Mouse (Mus musculus) CH12.LX (cell line): Measurements from ENCODE around the gene Gm20388. TPM values are rescaled to one million over a fixed set of nuclear protein-coding genes. Genes with fewer than 3 reads are reported as not detected.

ENCODE experiments used
- DNase-seq: peaks from one replicate; pipeline ENCODE4 v3.0.0-alpha.2; 2013; ENCODE audit errors: extremely low read depth
- H3K27ac ChIP-seq: 2 replicates; pipeline ENCODE4 v1.5.1; 2012; ENCODE audit warnings: low read depth, mild to moderate bottlenecking, control low read depth, moderate library complexity; ENCODE audit not compliant: insufficient read depth
- H3K27me3 ChIP-seq: replicated peaks from 2 replicates; pipeline ENCODE3; 2012; ENCODE audit warnings: inconsistent platforms
- H3K36me3 ChIP-seq, 2 experiments: replicated peaks in 1 of 2; 2 replicates each; pipeline versions ENCODE3 to v1.6.1; 2012; ENCODE audit warnings: inconsistent platforms in 1 of 2, low read length in 1 of 2, mild to moderate bottlenecking in 1 of 2, mixed read lengths in 1 of 2, moderate library complexity in 1 of 2; ENCODE audit not compliant: control insufficient read depth in 1 of 2, insufficient read depth in 1 of 2
- H3K4me1 ChIP-seq, 2 experiments: 2 replicates each; pipeline ENCODE4 v1.6.1; 2012; ENCODE audit warnings: inconsistent platforms in 1 of 2, moderate library complexity in 1 of 2; ENCODE audit not compliant: insufficient read depth in 2 of 2, control insufficient read depth in 1 of 2
- H3K4me2 ChIP-seq: 2 replicates; pipeline ENCODE4 v1.6.1; 2012; ENCODE audit warnings: low read depth, mild to moderate bottlenecking, control low read depth; ENCODE audit not compliant: poor library complexity, insufficient read depth, severe bottlenecking
- H3K4me3 ChIP-seq, 3 experiments: fragments of 150-350 bp in 1 of 3; sonication (generic) in 1 of 3; replicated peaks in 1 of 3; 2 replicates each; pipeline versions ENCODE3 to v1.5.1; 2011 to 2012; ENCODE audit warnings: low read depth in 2 of 3, low read length in 2 of 3, mild to moderate bottlenecking in 2 of 3, moderate library complexity in 2 of 3, control low read depth in 1 of 3, improper control_type of control experiment in 1 of 3, inconsistent platforms in 1 of 3, mixed read lengths in 1 of 3; ENCODE audit not compliant: poor library complexity in 1 of 3
- H3K79me2 ChIP-seq: replicated peaks from 2 replicates; pipeline ENCODE4 v1.6.1; 2012; ENCODE audit warnings: mild to moderate bottlenecking, moderate library complexity; ENCODE audit not compliant: control insufficient read depth, poor library complexity, insufficient read depth, severe bottlenecking; ENCODE audit errors: extremely low read depth
- H3K9ac ChIP-seq: 2 replicates; pipeline ENCODE4 v1.6.1; 2012; ENCODE audit warnings: low read depth, mild to moderate bottlenecking, control low read depth, moderate library complexity; ENCODE audit not compliant: insufficient read depth
- H3K9me3 ChIP-seq: replicated peaks from 2 replicates; pipeline ENCODE3; 2012; ENCODE audit warnings: low read length, inconsistent platforms, mixed read lengths
- BHLHE40 ChIP-seq: IDR thresholded peaks from 2 replicates; pipeline ENCODE4 v1.6.1; 2011; ENCODE audit warnings: mild to moderate bottlenecking, low read depth, low read length, improper control_type of control experiment
- CHD1 ChIP-seq: IDR thresholded peaks from 2 replicates; pipeline ENCODE4 v1.6.1; 2012; ENCODE audit warnings: low read depth, low read length, improper control_type of control experiment, inconsistent platforms
- CHD2 ChIP-seq: IDR thresholded peaks from 2 replicates; pipeline ENCODE4 v1.6.1; 2011; ENCODE audit warnings: low read length, improper control_type of control experiment
- CTCF ChIP-seq, 2 experiments: IDR thresholded peaks in 1 of 2; conservative IDR thresholded peaks in 1 of 2; 2 replicates each; pipeline ENCODE4 v1.5.1; 2011 to 2012; ENCODE audit warnings: low read depth in 2 of 2, low read length in 2 of 2, improper control_type of control experiment in 1 of 2, inconsistent platforms in 1 of 2, mild to moderate bottlenecking in 1 of 2, moderate library complexity in 1 of 2
- E2F4 ChIP-seq: IDR thresholded peaks from 2 replicates; pipeline ENCODE4 v1.6.1; 2011; ENCODE audit warnings: low read depth, low read length, improper control_type of control experiment; ENCODE audit not compliant: insufficient replicate concordance
- ELF1 ChIP-seq: IDR thresholded peaks from 2 replicates; pipeline ENCODE4 v1.6.1; 2014; ENCODE audit warnings: low read depth, mild to moderate bottlenecking, inconsistent platforms, low read length, improper control_type of control experiment
- EP300 ChIP-seq: IDR thresholded peaks from 2 replicates; pipeline ENCODE4 v1.6.1; 2011; ENCODE audit warnings: low read length, improper control_type of control experiment
- GABPA ChIP-seq: IDR thresholded peaks from 2 replicates; pipeline ENCODE4 v1.6.1; 2012; ENCODE audit warnings: low read depth, low read length, improper control_type of control experiment, inconsistent platforms; ENCODE audit not compliant: insufficient replicate concordance
- KAT2A ChIP-seq: IDR thresholded peaks from 2 replicates; pipeline ENCODE4 v1.6.1; 2012; ENCODE audit warnings: low read length, improper control_type of control experiment, inconsistent platforms; ENCODE audit not compliant: insufficient replicate concordance
- MAFK ChIP-seq: IDR thresholded peaks from 2 replicates; pipeline ENCODE4 v1.6.1; 2011; ENCODE audit warnings: low read length, improper control_type of control experiment; ENCODE audit not compliant: insufficient replicate concordance
- MAZ ChIP-seq: IDR thresholded peaks from 2 replicates; pipeline ENCODE4 v1.6.1; 2012; ENCODE audit warnings: low read depth, mild to moderate bottlenecking, inconsistent platforms, low read length, improper control_type of control experiment, moderate library complexity
- MYC ChIP-seq: IDR thresholded peaks from 2 replicates; pipeline ENCODE4 v1.6.1; 2011; ENCODE audit warnings: low read depth, mild to moderate bottlenecking, improper control_type of control experiment, low read length
- POLR2A ChIP-seq: IDR thresholded peaks from 2 replicates; pipeline ENCODE4 v1.6.1; 2011; ENCODE audit warnings: low read depth, mild to moderate bottlenecking, improper control_type of control experiment, low read length
- RAD21 ChIP-seq: IDR thresholded peaks from 2 replicates; pipeline ENCODE4 v1.6.1; 2011; ENCODE audit warnings: low read depth, mild to moderate bottlenecking, low read length, improper control_type of control experiment, moderate library complexity
- RCOR1 ChIP-seq: conservative IDR thresholded peaks from 2 replicates; pipeline ENCODE4 v1.6.1; 2012; ENCODE audit warnings: low read depth, mild to moderate bottlenecking, inconsistent platforms, low read length, improper control_type of control experiment
- SMC3 ChIP-seq: IDR thresholded peaks from 2 replicates; pipeline ENCODE4 v1.6.1; 2011; ENCODE audit warnings: low read depth, low read length, improper control_type of control experiment
- TBP ChIP-seq: conservative IDR thresholded peaks from 2 replicates; pipeline ENCODE4 v1.6.1; 2011; ENCODE audit warnings: low read depth, low read length, improper control_type of control experiment
- TCF12 ChIP-seq: IDR thresholded peaks from 2 replicates; pipeline ENCODE4 v1.6.1; 2014; ENCODE audit warnings: low read depth, mild to moderate bottlenecking, inconsistent platforms, low read length, improper control_type of control experiment
- UBTF ChIP-seq: IDR thresholded peaks from 2 replicates; pipeline ENCODE4 v1.6.1; 2012; ENCODE audit warnings: low read depth, mild to moderate bottlenecking, inconsistent platforms, low read length, improper control_type of control experiment, moderate library complexity
- USF1 ChIP-seq: IDR thresholded peaks from 2 replicates; pipeline ENCODE4 v1.6.1; 2014; ENCODE audit warnings: low read depth, mild to moderate bottlenecking, inconsistent platforms, low read length, improper control_type of control experiment
- ZC3H11A ChIP-seq: IDR thresholded peaks from 2 replicates; pipeline ENCODE4 v1.6.1; 2012; ENCODE audit warnings: low read depth, mild to moderate bottlenecking, inconsistent platforms, low read length, improper control_type of control experiment
- ZNF384 ChIP-seq: IDR thresholded peaks from 2 replicates; pipeline ENCODE4 v1.6.1; 2012; ENCODE audit warnings: low read depth, low read length, improper control_type of control experiment, inconsistent platforms
- dilution Hi-C: fragments of 300-500 bp; cut with MboI; formaldehyde crosslinking; loops from 2 replicates; pipeline ENCODE4 v1.14.3; 2020; ENCODE audit warnings: low sequenced_read_pairs; ENCODE audit not compliant: extremely low pct_unique_long_range_greater_than_20kb, extremely low pct_ligation_motif_present
- in situ Hi-C: fragments of 300-500 bp; cut with MboI; formaldehyde crosslinking; loops from 3 replicates; pipeline ENCODE4 v1.14.3; 2019; ENCODE audit warnings: low sequenced_read_pairs, low pct_ligation_motif_present, low pct_unique_long_range_greater_than_20kb, mixed read lengths
- polyA plus RNA-seq: library from polyadenylated mRNA; unstranded; fragments of >175 nt; gene quantifications from 2 replicates; pipeline ENCODE4 v1.2.1, GENCODE M21; 2012; ENCODE audit warnings: low read depth; ENCODE audit not compliant: insufficient read length
- total RNA-seq, 2 experiments: library from RNA; depleted of rRNA; stranded (reverse); fragments of 300-350 nt in 1 of 2; fragments of >200 nt in 1 of 2; gene quantifications; 2 replicates each; pipeline ENCODE4 v1.2.3; 2012 to 2014

The Gm20388 gene
- total and polyA plus RNA-seq, 3 experiments = 14.8 to 26.3 (median 22.2) TPM

DNA sequence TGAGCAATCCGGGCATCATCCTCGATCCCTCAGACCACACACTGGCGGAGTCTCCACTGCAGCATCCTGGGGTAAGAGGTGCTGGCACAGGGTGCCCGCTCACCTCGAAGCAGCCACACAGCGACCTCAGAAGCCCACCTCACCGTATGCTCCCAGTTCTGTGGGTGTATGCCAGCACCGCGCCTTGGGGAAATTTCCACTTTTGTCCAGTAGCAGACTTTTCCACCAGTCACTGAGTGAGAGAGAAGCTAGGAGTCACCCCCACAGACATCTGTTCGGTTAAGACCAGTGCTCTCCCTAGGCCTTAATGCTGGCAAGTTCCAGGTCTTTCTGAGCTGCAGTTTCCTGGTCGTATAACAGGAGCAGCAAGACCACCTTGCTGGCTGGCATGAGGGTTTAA, 1458.7 kb downstream of the Gm20388 start:
- DNase-seq = no peak
- Histone ChIP-seq H3K27ac (no peak overlapping the region), H3K4me2 (no peak overlapping the region), H3K36me3 (peaks cover 0 to 10% of the 10 kb centered on the region in 2 experiments), H3K4me3 (no peak overlapping the region), H3K9ac (no peak overlapping the region), H3K27me3 (no peaks in the 10 kb centered on the region), H3K79me2 (no peaks in the 10 kb centered on the region), H3K4me1 (peaks cover 9 to 23% of the 10 kb centered on the region in 2 experiments), H3K9me3 (no peaks in the 10 kb centered on the region)
- dilution Hi-C loops = no loop called here
- in situ Hi-C loops = no loop called here
- TF ChIP-seq BHLHE40 = no peak
- no peak for TF ChIP-seq GABPA
- no peak for TF ChIP-seq CHD1
- TF ChIP-seq USF1 = no peak
- TF ChIP-seq MYC = no peak
- TF ChIP-seq MAFK = no peak
- no peak for TF ChIP-seq TCF12
- TF ChIP-seq ELF1 = no peak
- no peak for TF ChIP-seq ZC3H11A
- no peak for TF ChIP-seq RAD21
- TF ChIP-seq E2F4 = no peak
- TF ChIP-seq RCOR1 = no peak
- TF ChIP-seq TBP = no peak
- no peak for TF ChIP-seq UBTF
- no peak for TF ChIP-seq CHD2
- no peak for TF ChIP-seq SMC3
- TF ChIP-seq EP300 = no peak
- no peak for TF ChIP-seq MAZ
- TF ChIP-seq POLR2A = no peak

DNA sequence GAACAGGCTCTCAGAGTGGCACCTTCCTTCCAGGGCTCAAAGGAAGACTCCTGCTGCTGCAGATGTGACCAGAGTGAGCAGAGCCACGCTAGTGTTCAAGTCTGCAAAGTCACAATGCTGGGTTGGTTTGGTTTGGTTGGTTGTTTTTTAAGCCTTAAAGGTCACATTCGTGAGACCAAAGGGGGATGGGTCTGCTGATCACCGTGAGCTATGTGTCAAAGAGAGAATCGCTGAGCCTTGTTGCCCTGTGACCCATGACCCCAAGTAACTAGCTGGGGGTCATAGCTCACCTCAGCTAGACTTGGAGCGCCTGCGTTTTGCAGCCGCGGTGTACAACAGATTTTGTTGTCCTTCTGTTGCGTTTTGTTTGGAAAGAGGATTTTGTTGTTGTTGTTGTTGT, 1460.6 kb downstream of the Gm20388 start:
- Histone ChIP-seq H3K79me2 (no peaks in the 10 kb centered on the region), H3K9me3 (no peaks in the 10 kb centered on the region), H3K4me3 (no peak overlapping the region)
- in situ Hi-C loops = no loop called here
- TF ChIP-seq CTCF (conservative IDR thresholded peaks at IDR 0.05 in 1 of 2, IDR thresholded peaks at IDR 0.05 in 1 of 2; ENCODE audit: low read depth in 2 of 2, low read length in 2 of 2) (no peak), EP300 (no peak), KAT2A (no peak), UBTF (no peak), ZNF384 (no peak)
- TF ChIP-seq, all 38 proteins: peak for 0
- no peak overlapping the region for H3K9ac ChIP-seq
- no peak overlapping the region for H3K4me2 ChIP-seq
- dilution Hi-C loops = no loop called here
- no peak overlapping the region for H3K27ac ChIP-seq
- peaks cover 0 to 16% of the 10 kb centered on the region in 2 experiments for H3K36me3 ChIP-seq
- DNase-seq = no peak
- no peaks in the 10 kb centered on the region for H3K27me3 ChIP-seq
- peaks cover 0 to 4% of the 10 kb centered on the region in 2 experiments; a peak in 1 of 4 replicates for H3K4me1 ChIP-seq
